Mouse (Mus musculus): ENCODE measurements around the gene Pik3c2g. TPM values are rescaled to one million over a fixed set of nuclear protein-coding genes. Genes with fewer than 3 reads are reported as not detected.

Gene Pik3c2g
- polyA plus RNA-seq, 1 experiment from 2014 or later = 1.7 TPM

GRCm38 (mm10) chr6:139947106-139947879 is 360.3 kb downstream of the Pik3c2g start:
- H3K4me2 ChIP-seq = no peak overlapping the region
- H3K4me3 ChIP-seq = no peak overlapping the region
- ATAC-seq (ENCODE audit: insufficient number of reproducible peaks, insufficient read depth, low FRiP score, low TSS enrichment, low read depth) = no peak
- no peaks in the 10 kb centered on the region for H3K27me3 ChIP-seq
- H3K9ac ChIP-seq = no peak overlapping the region
- no peaks in the 10 kb centered on the region for H3K36me3 ChIP-seq
- no peak overlapping the region for H3K27ac ChIP-seq
- 0 out of 2 replicates have a peak, but pooled peaks cover 3% of the 10 kb centered on the region for H3K9me3 ChIP-seq
- 86% methylated on average over 8 of the region's 8 CpGs for WGBS
- H3K4me1 ChIP-seq = no peaks in the 10 kb centered on the region

- H3K4me3 ChIP-seq = no peak overlapping the region
- no peaks in the 10 kb centered on the region for H3K36me3 ChIP-seq
- WGBS = 81% methylated on average over 12 of the region's 12 CpGs
- no peak overlapping the region for H3K27ac ChIP-seq
- no peaks in the 10 kb centered on the region for H3K9me3 ChIP-seq
- H3K27me3 ChIP-seq = no peaks in the 10 kb centered on the region
- no peak overlapping the region for H3K9ac ChIP-seq
- no peak overlapping the region for H3K4me2 ChIP-seq
- ATAC-seq (ENCODE audit: insufficient number of reproducible peaks, insufficient read depth, low FRiP score, low TSS enrichment, low read depth) = no peak
- H3K4me1 ChIP-seq = no peaks in the 10 kb centered on the region
Measured at GRCm38 (mm10) chr6:139953596-139953995, 366.6 kb downstream of the Pik3c2g start.

GRCm38 (mm10) chr6:139957531-139958241 is 370.7 kb downstream of the Pik3c2g start:
- no peak overlapping the region for H3K9ac ChIP-seq
- H3K27me3 ChIP-seq = no peaks in the 10 kb centered on the region
- no peak for ATAC-seq (ENCODE audit: insufficient number of reproducible peaks, insufficient read depth, low FRiP score, low TSS enrichment, low read depth)
- no peaks in the 10 kb centered on the region for H3K9me3 ChIP-seq
- H3K27ac ChIP-seq = no peak overlapping the region
- H3K36me3 ChIP-seq = no peaks in the 10 kb centered on the region
- no peak overlapping the region for H3K4me3 ChIP-seq
- 68% methylated on average over 7 of the region's 7 CpGs for WGBS
- H3K4me2 ChIP-seq = no peak overlapping the region
- H3K4me1 ChIP-seq = no peaks in the 10 kb centered on the region

- Histone ChIP-seq H3K9me3 (no peaks in the 10 kb centered on the region), H3K9ac (no peak overlapping the region)
Measured at GRCm38 (mm10) chr6:139963775-139964174, 376.8 kb downstream of the Pik3c2g start.

GRCm38 (mm10) chr6:139964895-139965294 is 377.9 kb downstream of the Pik3c2g start:
- Histone ChIP-seq H3K4me3 (no peak overlapping the region), H3K27me3 (no peaks in the 10 kb centered on the region), H3K36me3 (no peaks in the 10 kb centered on the region), H3K27ac (no peak overlapping the region), H3K9me3 (no peaks in the 10 kb centered on the region), H3K9ac (no peak overlapping the region), H3K4me2 (no peak overlapping the region), H3K4me1 (no peaks in the 10 kb centered on the region)
- 75% methylated on average over 3 of the region's 3 CpGs for WGBS
- no peak for ATAC-seq (ENCODE audit: insufficient number of reproducible peaks, insufficient read depth, low FRiP score, low TSS enrichment, low read depth)

More at GRCm38 (mm10) chr6:139963775-139964174, 376.8 kb downstream of the Pik3c2g start:
- no peak for ATAC-seq (ENCODE audit: insufficient number of reproducible peaks, insufficient read depth, low FRiP score, low TSS enrichment, low read depth)
- WGBS = 60% methylated on average over 3 of the region's 3 CpGs
- Histone ChIP-seq H3K4me3 (no peak overlapping the region), H3K27ac (no peak overlapping the region), H3K4me2 (no peak overlapping the region), H3K27me3 (no peaks in the 10 kb centered on the region), H3K36me3 (no peaks in the 10 kb centered on the region), H3K4me1 (no peaks in the 10 kb centered on the region)

GRCm38 (mm10) chr6:139966684-139967083 is 379.7 kb downstream of the Pik3c2g start:
- no peaks in the 10 kb centered on the region for H3K36me3 ChIP-seq
- no peak overlapping the region for H3K4me3 ChIP-seq
- H3K4me2 ChIP-seq = no peak overlapping the region
- H3K27ac ChIP-seq = no peak overlapping the region
- 60% methylated on average over 6 of the region's 6 CpGs for WGBS
- no peak for ATAC-seq (ENCODE audit: insufficient number of reproducible peaks, insufficient read depth, low FRiP score, low TSS enrichment, low read depth)
- H3K27me3 ChIP-seq = no peaks in the 10 kb centered on the region
- no peaks in the 10 kb centered on the region for H3K4me1 ChIP-seq
- H3K9ac ChIP-seq = no peak overlapping the region
- no peaks in the 10 kb centered on the region for H3K9me3 ChIP-seq

GRCm38 (mm10) chr6:139971608-139972298 is 384.7 kb downstream of the Pik3c2g start:
- Histone ChIP-seq H3K36me3 (no peaks in the 10 kb centered on the region), H3K4me2 (no peak overlapping the region), H3K9ac (no peak overlapping the region), H3K27me3 (no peaks in the 10 kb centered on the region), H3K27ac (no peak overlapping the region), H3K9me3 (no peaks in the 10 kb centered on the region), H3K4me1 (no peaks in the 10 kb centered on the region), H3K4me3 (no peak overlapping the region)
- 79% methylated on average over 4 of the region's 4 CpGs for WGBS
- ATAC-seq (ENCODE audit: insufficient number of reproducible peaks, insufficient read depth, low FRiP score, low TSS enrichment, low read depth) = no peak

- H3K36me3 ChIP-seq = no peaks in the 10 kb centered on the region
- 82% methylated on average over 5 of the region's 5 CpGs for WGBS
- no peak overlapping the region for H3K9ac ChIP-seq
- no peaks in the 10 kb centered on the region for H3K9me3 ChIP-seq
- no peak overlapping the region for H3K27ac ChIP-seq
- no peak for ATAC-seq (ENCODE audit: insufficient number of reproducible peaks, insufficient read depth, low FRiP score, low TSS enrichment, low read depth)
- no peak overlapping the region for H3K4me3 ChIP-seq
- no peaks in the 10 kb centered on the region for H3K27me3 ChIP-seq
- no peaks in the 10 kb centered on the region for H3K4me1 ChIP-seq
- H3K4me2 ChIP-seq = no peak overlapping the region
Measured at GRCm38 (mm10) chr6:139974668-139975067, 387.6 kb downstream of the Pik3c2g start.

GRCm38 (mm10) chr6:139978114-139978513 is 391.1 kb downstream of the Pik3c2g start:
- H3K4me2 ChIP-seq = no peak overlapping the region
- H3K9ac ChIP-seq = no peak overlapping the region
- no peaks in the 10 kb centered on the region for H3K36me3 ChIP-seq
- H3K27me3 ChIP-seq = no peaks in the 10 kb centered on the region
- H3K9me3 ChIP-seq = no peaks in the 10 kb centered on the region
- H3K27ac ChIP-seq = no peak overlapping the region
- H3K4me1 ChIP-seq = no peaks in the 10 kb centered on the region
- no peak overlapping the region for H3K4me3 ChIP-seq
- whole genome bisulfite sequencing = 56% methylated on average over 3 of the region's 3 CpGs
- ATAC-seq (ENCODE audit: insufficient number of reproducible peaks, insufficient read depth, low FRiP score, low TSS enrichment, low read depth) = no peak

GRCm38 (mm10) chr6:139981061-139981460 is 394.0 kb downstream of the Pik3c2g start:
- Histone ChIP-seq H3K27ac (no peak overlapping the region), H3K36me3 (no peaks in the 10 kb centered on the region), H3K9me3 (no peaks in the 10 kb centered on the region), H3K4me2 (no peak overlapping the region), H3K9ac (no peak overlapping the region), H3K27me3 (no peaks in the 10 kb centered on the region), H3K4me1 (no peaks in the 10 kb centered on the region), H3K4me3 (no peak overlapping the region)
- ATAC-seq (ENCODE audit: insufficient number of reproducible peaks, insufficient read depth, low FRiP score, low TSS enrichment, low read depth) = no peak

- Histone ChIP-seq H3K9ac (no peak overlapping the region), H3K9me3 (no peaks in the 10 kb centered on the region), H3K36me3 (no peaks in the 10 kb centered on the region), H3K4me3 (no peak overlapping the region), H3K27me3 (no peaks in the 10 kb centered on the region), H3K27ac (no peak overlapping the region), H3K4me1 (no peaks in the 10 kb centered on the region), H3K4me2 (no peak overlapping the region)
- ATAC-seq (ENCODE audit: insufficient number of reproducible peaks, insufficient read depth, low FRiP score, low TSS enrichment, low read depth) = no peak
- WGBS = 87% methylated on average over 3 of the region's 3 CpGs
Measured at GRCm38 (mm10) chr6:139984069-139984468, 397.0 kb downstream of the Pik3c2g start.

Measured in embryonic facial prominence, embryonic 13.5 days (tissue).